Mouse (Mus musculus) kidney, embryonic 16.5 days (tissue): ENCODE data around the gene Mnt. TPM values are rescaled to one million over a fixed set of nuclear protein-coding genes. Genes with fewer than 3 reads are reported as not detected.

Source experiments
- ATAC-seq: fragments of 200-750 bp; cut with Nextera tagmentation; 2 replicates; pipeline ENCODE4 v1.8.0; 2017; ENCODE audit warnings: moderate TSS enrichment; ENCODE audit not compliant: low FRiP score, low TSS enrichment
- H3K27ac ChIP-seq: fragments of 300-500 bp; sonication (generic); 2 replicates; pipeline ENCODE4 v1.5.1; 2014; ENCODE audit warnings: low read length
- H3K27me3 ChIP-seq: fragments of 300-500 bp; sonication (generic); 2 replicates; pipeline ENCODE4 v1.6.1; 2014; ENCODE audit warnings: low read length, control low read depth, mixed read lengths; ENCODE audit not compliant: insufficient read depth
- H3K36me3 ChIP-seq: fragments of 300-500 bp; sonication (generic); 2 replicates; pipeline ENCODE4 v1.6.1; 2014; ENCODE audit warnings: low read length, control low read depth, mixed read lengths; ENCODE audit not compliant: insufficient read depth
- H3K4me1 ChIP-seq: fragments of 300-500 bp; sonication (generic); 2 replicates; pipeline ENCODE4 v1.6.1; 2014; ENCODE audit warnings: low read length, control low read depth, mixed read lengths; ENCODE audit not compliant: insufficient read depth
- H3K4me2 ChIP-seq: fragments of 300-500 bp; sonication (generic); replicated peaks from 2 replicates; pipeline ENCODE4 v1.6.1; 2014; ENCODE audit warnings: low read depth, low read length
- H3K4me3 ChIP-seq: fragments of 300-500 bp; sonication (generic); 2 replicates; pipeline ENCODE4 v1.5.1; 2014; ENCODE audit warnings: mild to moderate bottlenecking, low read length
- H3K9ac ChIP-seq: fragments of 300-500 bp; sonication (generic); replicated peaks from 2 replicates; pipeline ENCODE4 v1.6.1; 2014; ENCODE audit warnings: low read length
- H3K9me3 ChIP-seq: fragments of 300-500 bp; sonication (generic); 2 replicates; pipeline ENCODE4 v1.6.1; 2016; ENCODE audit warnings: low read length, control low read depth
- WGBS: fragments of 180-500 bp; shearing (Covaris S2); extraction: QIAGEN DNeasy Blood & Tissue Kit; methylation state at CpG from one replicate; pipeline ENCODE4 v1.1.7; 2014; 5-methylcytosine and 5-hydroxymethylcytosine counted together
- microRNA-seq: library from miRNA; unstranded; fragments of <30 nt; microRNA quantifications from one replicate; pipeline ENCODE4, GENCODE M21; 2016
- polyA plus RNA-seq: library from polyadenylated mRNA; unstranded; fragments of >200 nt; fragmentation: Nextera tagmentation; extraction: Ambion mirVana; gene quantifications from 2 replicates; pipeline ENCODE4 v1.2.1, GENCODE M21; 2015

The Mnt gene
- polyA plus RNA-seq, 1 experiment from 2014 or later: 4.8 TPM

DNA sequence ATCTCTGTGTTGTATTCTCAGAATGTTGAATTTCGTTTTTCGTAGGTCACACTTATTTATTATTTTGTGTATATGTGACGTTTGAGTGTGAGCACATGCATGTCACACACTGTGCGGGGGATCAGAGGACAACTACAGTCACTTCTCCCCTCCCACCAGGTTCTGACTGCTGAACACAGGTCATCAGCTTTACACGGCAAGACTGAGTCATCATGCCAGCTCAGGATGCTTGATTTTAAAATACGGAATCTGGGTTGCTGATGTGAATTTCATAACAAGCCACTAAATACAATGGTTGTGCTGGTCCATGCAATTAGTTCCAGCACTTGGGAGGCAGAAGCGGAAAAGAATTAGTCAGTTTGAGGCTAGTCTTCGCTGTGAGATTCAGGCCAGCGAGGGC lies 50.3 kb downstream of the Mnt start:
- H3K9me3 ChIP-seq: no peaks in the 10 kb centered on the region
- H3K36me3 ChIP-seq: peaks cover 3% of the 10 kb centered on the region; the same call in 1 of the 2 replicates
- H3K4me1 ChIP-seq: peaks cover 8% of the 10 kb centered on the region; the same call in 1 of the 2 replicates
- no peak for ATAC-seq
- no peaks in the 10 kb centered on the region for H3K27me3 ChIP-seq
- no peak overlapping the region for H3K27ac ChIP-seq
- H3K9ac ChIP-seq: no peak overlapping the region
- no peak overlapping the region for H3K4me2 ChIP-seq
- H3K4me3 ChIP-seq: no peak overlapping the region
- WGBS: 84% methylated on average over 9 of the region's 9 CpGs

DNA sequence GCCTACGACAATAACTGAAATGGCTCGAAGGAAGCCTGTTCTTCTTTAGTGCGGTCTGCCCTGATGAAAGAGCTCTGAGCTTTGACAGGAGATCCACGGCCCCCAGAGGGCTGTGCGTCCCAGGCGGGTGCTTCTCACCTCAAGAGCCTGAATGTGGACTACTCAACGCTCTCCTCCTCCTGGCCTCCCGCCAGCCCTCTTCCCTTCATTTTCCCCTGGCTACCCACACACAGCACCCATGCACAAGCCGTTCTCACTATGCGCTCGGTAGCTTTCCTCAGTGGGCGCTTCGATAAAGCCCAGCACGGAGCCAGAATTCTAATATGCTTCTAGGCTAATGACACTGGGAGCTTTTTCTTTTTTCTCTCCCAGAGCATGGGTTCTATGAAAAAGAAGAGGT lies 51.3 kb downstream of the Mnt start:
- no peak overlapping the region for H3K4me3 ChIP-seq
- H3K9me3 ChIP-seq: no peaks in the 10 kb centered on the region
- no peak overlapping the region for H3K4me2 ChIP-seq
- no peak overlapping the region for H3K9ac ChIP-seq
- H3K4me1 ChIP-seq: peaks cover 3% of the 10 kb centered on the region; the same call in 1 of the 2 replicates
- H3K27me3 ChIP-seq: no peaks in the 10 kb centered on the region
- H3K36me3 ChIP-seq: peaks cover 3% of the 10 kb centered on the region; the same call in 1 of the 2 replicates
- H3K27ac ChIP-seq: no peak overlapping the region
- no peak for ATAC-seq
- 79% methylated on average over 14 of the region's 14 CpGs for WGBS

DNA sequence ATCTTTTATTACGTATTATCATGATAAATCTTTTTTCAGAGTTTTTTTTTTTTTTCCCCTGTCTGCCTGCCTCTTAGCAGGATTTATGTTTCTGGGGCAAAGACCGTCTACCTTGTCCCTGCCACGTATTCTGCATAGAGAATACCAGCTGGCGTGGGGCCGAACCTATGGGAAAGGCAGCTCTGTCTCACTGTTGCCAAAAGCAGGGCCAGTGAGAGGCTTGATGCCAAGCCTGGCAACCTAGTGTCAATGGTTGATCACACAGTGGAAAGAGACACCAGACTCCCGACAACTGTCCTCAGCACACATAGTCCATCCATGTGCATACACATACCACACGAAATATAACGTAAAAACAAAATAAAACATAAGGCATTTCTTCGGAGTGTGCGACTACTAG lies 52.4 kb downstream of the Mnt start:
- H3K9me3 ChIP-seq: no peaks in the 10 kb centered on the region
- H3K4me1 ChIP-seq: no peaks in the 10 kb centered on the region
- H3K36me3 ChIP-seq: peaks cover 3% of the 10 kb centered on the region; the same call in 1 of the 2 replicates
- H3K4me3 ChIP-seq: no peak overlapping the region
- H3K27ac ChIP-seq: no peak overlapping the region
- no peaks in the 10 kb centered on the region for H3K27me3 ChIP-seq
- ATAC-seq: no peak
- 93% methylated on average over 10 of the region's 10 CpGs for WGBS
- no peak overlapping the region for H3K4me2 ChIP-seq
- H3K9ac ChIP-seq: no peak overlapping the region

DNA sequence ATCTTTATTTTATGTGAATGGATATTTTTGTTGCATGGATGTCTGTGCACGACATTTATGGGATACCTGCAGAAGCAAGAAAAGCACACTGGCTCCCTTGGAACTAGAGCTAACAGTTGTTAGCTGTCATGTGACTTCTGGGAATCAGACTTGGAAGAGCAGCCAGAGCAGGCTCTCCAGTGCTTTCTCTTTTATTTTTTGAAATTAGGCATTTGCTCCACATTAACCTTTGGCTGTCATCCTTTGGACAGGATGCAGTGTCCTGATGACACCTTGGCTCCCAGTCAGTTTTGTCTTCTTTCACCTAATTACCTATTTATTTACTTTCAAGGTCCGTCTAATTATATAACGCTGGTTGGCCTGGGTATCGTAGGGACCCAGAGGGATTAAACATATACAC lies 63.9 kb downstream of the Mnt start:
- no peaks in the 10 kb centered on the region for H3K9me3 ChIP-seq
- peaks cover 3% of the 10 kb centered on the region; the same call in 1 of the 2 replicates for H3K36me3 ChIP-seq
- WGBS: 85% methylated on average over 4 of the region's 4 CpGs
- H3K9ac ChIP-seq: 0 out of 2 replicates have a peak overlapping the region, but pooled peaks have one; percentile 22
- H3K27ac ChIP-seq: no peak overlapping the region
- H3K4me3 ChIP-seq: no peak overlapping the region
- peaks cover 13% of the 10 kb centered on the region; the same call in 1 of the 2 replicates for H3K4me1 ChIP-seq
- no peak overlapping the region for H3K4me2 ChIP-seq
- no peaks in the 10 kb centered on the region for H3K27me3 ChIP-seq
- ATAC-seq: no peak

Small RNA genes within 50 kb of the gene (microRNA-seq; reads per million reads assigned to microRNA genes)
- gene Mir6926: 0.79 reads per million

Other genes starting within 250 kb of the Mnt start
- 5.5 and 6.2 TPM in 2 replicates for gene Rap1gap2, start 220.0 kb upstream of the Mnt start, polyA plus RNA-seq
- gene Ccdc92b, start 211.3 kb upstream of the Mnt start, polyA plus RNA-seq: 0.17 TPM in 2 replicates
- gene Cluh, start 181.4 kb upstream of the Mnt start, polyA plus RNA-seq: 44.6 and 46.3 TPM in 2 replicates
- gene Pafah1b1, start 106.2 kb upstream of the Mnt start, polyA plus RNA-seq: 34.4 and 36.9 TPM in 2 replicates
- 53.3 and 59.4 TPM in 2 replicates for gene Mettl16, start 60.1 kb upstream of the Mnt start, polyA plus RNA-seq
- 6.6 and 7.1 TPM in 2 replicates for gene Sgsm2, start 66.1 kb downstream of the Mnt start, polyA plus RNA-seq
- gene Tsr1, start 67.2 kb downstream of the Mnt start, polyA plus RNA-seq: 50.1 and 50.8 TPM in 2 replicates
- 17.9 and 20.5 TPM in 2 replicates for gene Smg6, start 94.9 kb downstream of the Mnt start, polyA plus RNA-seq
- 24.5 and 25.1 TPM in 2 replicates for gene Srr, start 95.0 kb downstream of the Mnt start, polyA plus RNA-seq